Mouse (Mus musculus): ENCODE measurements around the gene Slc15a3.

The Slc15a3 gene

DNA sequence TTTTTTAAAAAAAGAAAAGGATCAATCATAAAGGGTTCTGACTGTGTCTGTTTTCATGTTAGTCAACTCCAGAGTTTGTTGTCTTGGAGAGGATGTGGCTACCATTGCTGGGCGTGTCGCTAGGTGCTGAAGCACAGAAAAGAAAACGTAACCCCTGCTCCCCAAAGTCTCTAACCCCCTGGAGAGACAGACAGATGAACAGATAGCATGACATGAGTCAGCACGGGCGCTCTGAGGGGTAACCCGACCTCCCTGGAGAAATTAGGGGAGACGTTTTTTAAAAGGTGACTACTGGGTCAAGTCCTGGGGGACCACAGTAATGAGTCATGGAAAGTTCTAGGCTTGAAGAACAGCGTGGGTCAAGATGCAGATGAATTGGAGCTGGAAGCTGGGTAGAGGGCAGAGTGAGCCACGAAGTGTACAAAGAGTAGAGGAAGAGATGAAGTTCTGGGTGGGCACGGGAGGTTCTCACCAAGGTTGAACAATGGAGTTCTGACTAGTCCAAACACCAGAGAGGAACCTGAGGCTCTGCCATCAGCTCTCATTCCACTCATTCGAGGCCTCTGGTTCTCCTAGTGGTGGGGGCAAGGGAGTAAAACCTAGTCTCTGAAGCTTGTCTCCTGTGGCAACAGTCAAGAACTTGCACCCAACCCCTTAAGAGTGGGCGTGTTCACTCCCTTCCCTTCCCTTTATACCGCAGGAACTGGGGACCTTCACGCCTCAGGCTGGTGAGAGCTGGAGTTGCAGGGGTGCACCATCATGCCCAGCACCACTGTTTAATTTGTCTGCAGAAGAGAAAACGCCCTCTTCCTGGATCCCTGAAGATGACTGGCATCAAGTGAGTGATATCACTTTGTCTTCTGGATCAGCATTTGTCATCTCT lies at the start of gene Slc15a3:
TSS of gene Slc15a3 (plus strand) at position 718 of the 883 bp plus-strand sequence.
- DNase-seq (ENCODE audit: low spot score in 2 of 2), result no peak

DNA sequence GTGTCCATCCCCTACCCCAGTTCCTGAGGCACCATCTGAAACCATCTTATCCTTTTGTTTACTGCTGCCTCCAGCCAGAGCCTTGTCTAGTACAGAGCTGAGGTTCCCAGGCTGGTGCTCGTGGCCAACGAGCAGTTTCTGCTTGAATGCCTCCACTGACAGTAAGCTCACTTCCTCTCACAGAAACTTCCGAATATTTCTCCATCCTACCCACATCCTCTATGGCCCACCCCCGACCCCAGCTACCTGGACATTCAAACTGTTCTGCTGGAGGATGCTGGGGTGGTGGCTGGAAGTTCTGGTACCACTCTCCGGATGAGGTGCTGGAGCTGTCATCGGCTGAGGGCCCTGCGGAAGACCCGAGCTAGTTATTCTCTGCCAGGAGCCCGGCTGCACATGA lies 49.2 kb upstream of the Slc15a3 start:
- no peak for DNase-seq (ENCODE audit: low spot score in 2 of 2)

DNA sequence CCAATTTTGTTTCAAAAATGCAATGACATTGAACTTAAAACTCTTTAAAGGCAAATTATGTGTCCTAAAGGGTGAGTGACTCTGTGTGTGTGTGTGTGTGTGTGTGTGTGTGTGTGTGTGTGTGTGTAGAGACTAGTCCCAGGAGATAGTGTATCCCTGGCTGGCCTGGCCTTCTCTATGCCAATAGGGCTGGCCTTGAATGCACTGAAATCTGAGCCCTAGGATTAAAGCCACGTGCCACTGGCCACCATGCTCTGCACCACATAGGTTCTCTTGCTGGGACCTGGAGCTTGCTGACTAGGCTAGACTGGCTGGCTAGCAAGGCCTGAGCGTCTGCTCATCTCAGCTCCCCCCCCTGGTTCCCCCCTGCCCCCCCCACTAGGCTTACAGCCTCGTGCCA lies 46.5 kb upstream of the Slc15a3 start:
- no peak for DNase-seq (ENCODE audit: low spot score in 2 of 2)

DNA sequence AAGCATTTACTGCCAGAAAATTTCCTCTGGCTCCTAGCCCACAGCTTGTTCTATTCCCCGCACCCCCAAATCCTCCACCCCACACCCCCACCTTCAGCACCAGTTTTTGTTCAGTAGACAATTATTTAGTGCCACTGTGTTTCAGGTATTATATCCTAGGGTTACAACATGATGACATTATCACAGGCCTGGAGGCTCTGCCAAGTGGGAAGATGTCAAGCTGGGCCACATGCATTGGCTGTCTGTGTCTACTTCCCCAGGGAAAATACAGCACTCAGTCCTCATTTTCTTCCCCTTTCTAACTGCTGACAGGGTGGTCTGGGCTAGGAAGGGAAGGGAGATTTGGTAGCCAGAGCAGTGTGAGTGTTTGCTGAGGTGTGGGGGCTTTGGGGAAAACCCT lies 44.6 kb upstream of the Slc15a3 start:
- DNase-seq (ENCODE audit: low spot score in 2 of 2), result no peak

- DNase-seq (ENCODE audit: low spot score in 2 of 2), result no peak
These were observed 41.0 kb upstream of the Slc15a3 start for GRCm38 (mm10) chr19:10798576-10798975.

DNA sequence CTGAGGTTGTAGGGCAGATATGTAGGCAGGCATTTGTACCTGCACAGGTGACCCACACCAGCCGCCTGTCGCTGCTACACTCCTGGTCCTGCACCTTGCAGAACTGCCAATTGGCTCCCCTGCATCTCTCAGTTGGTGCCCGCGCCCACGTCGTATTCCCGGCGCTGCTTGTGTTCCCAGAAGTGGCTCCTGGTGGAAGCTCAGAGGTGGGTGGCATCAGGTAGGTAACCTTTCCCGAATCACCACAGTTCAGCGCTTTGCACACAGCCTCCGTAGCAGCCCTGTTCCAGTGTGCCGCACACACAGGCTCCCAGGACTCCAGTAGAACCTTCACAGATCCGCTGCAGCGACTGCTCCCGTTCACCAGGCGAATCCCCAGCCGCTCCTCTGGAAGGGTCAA lies 40.4 kb upstream of the Slc15a3 start:
- DNase-seq (ENCODE audit: low spot score in 2 of 2), result no peak

GRCm38 (mm10) chr19:10801070-10801469 lies 38.5 kb upstream of the Slc15a3 start:
- no peak for DNase-seq (ENCODE audit: low spot score in 2 of 2)

GRCm38 (mm10) chr19:10801906-10802305 lies 37.6 kb upstream of the Slc15a3 start:
- DNase-seq (ENCODE audit: low spot score in 2 of 2), result no peak

DNA sequence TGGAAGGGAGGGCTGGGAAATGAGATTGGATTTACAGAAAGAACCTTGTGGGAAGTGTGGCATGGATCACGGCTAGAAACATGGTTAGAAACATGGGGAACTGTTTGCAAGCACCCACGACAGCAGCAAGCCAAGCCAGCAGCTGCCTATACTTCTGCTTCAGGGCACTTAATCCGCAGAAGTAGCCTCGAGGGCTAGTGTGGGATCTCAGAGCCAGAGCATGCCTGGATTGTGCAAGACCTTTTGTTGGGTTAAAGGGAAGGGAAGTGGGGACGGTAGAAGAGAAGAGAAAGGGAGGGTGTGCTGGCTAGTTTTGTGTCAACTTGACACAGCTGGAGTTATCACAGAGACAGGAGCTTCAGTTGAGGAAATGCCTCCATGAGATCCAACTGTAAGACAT lies 35.8 kb upstream of the Slc15a3 start:
- DNase-seq (ENCODE audit: low spot score in 2 of 2), result no peak

- DNase-seq (ENCODE audit: low spot score in 2 of 2), result no peak
These were observed 34.5 kb upstream of the Slc15a3 start for GRCm38 (mm10) chr19:10804850-10805660.

- no peak for DNase-seq (ENCODE audit: low spot score in 2 of 2)
These were observed 33.8 kb upstream of the Slc15a3 start for GRCm38 (mm10) chr19:10805661-10806285.

- DNase-seq (ENCODE audit: low spot score in 2 of 2), result no peak
These were observed 30.8 kb upstream of the Slc15a3 start for GRCm38 (mm10) chr19:10808524-10809233.

DNA sequence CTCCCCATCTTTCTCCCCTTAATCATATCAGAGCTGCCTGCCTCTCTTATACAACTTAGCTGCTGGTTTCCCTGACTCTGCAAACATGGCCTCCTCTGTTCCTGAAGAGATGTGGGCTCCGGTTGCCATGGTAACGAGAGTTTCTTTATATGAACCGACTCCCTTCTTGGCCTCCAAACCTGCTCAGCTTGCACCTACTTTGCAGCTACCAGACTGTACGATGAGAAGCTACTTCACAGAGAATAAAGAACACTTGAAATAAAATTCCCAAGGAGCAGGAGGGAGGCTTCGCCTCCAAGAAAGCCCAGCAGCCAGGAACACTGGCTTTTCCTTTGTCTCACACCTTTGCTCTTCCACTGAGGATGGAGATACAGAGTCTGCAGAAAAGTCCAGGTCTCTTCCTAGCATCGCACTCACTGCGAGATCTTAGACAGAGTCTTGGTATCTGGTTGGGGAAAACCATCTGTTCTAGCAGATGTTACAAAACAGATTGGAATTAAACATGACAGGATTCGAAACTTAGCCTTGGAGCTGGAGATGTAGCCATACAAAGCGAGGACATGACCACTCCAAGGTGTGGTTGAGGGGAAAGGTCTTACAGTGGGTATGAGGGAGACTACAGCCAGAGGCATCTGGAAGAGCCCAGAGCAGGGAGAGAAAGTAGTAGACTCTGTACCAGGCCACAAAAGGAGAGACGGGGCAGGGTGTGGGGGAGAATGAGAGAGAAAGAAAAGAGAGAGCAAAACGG lies 29.9 kb upstream of the Slc15a3 start:
- no peak for DNase-seq (ENCODE audit: low spot score in 2 of 2)

DNA sequence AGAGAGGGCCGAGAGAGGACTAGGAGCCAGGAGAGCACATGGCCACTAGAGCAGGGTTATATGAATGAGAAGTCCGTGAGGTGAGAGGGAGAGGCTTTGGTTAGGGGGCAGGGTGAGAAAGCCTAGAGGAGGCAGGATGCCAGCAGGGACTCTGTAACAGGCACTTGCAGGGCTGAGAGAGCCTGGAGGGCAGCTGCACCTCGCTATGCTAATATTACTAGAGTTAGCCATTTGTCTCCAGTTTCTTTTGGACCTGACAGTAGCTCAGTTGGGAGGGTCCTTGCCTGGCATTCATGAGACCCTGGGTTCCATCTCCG lies 29.4 kb upstream of the Slc15a3 start:
- no peak for DNase-seq (ENCODE audit: low spot score in 2 of 2)

DNA sequence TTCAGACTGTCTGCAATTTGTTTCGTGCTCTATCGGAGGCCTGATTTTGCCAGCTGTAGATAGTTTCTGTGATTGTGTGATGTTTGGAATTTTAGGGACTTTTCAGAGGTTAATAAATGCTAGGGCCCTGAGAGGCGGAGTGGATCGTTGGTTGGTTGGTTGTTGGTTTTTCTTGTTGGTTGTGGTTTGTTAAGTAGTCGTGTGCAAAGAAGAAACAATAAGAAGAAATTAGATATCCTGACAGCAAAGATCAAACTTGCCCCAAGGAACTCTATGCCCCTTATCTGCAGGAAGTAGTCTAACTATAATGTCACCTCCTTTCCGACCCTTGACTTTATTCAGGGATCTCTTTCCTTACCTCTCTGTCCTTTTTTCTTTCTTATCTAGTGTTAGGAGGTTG lies 28.1 kb upstream of the Slc15a3 start:
- no peak for DNase-seq (ENCODE audit: low spot score in 2 of 2)

- DNase-seq (ENCODE audit: low spot score in 2 of 2), result no peak
These were observed 26.5 kb upstream of the Slc15a3 start for GRCm38 (mm10) chr19:10813039-10813438.

- no peak for DNase-seq (ENCODE audit: low spot score in 2 of 2)
These were observed 25.6 kb upstream of the Slc15a3 start for GRCm38 (mm10) chr19:10813905-10814304.

DNA sequence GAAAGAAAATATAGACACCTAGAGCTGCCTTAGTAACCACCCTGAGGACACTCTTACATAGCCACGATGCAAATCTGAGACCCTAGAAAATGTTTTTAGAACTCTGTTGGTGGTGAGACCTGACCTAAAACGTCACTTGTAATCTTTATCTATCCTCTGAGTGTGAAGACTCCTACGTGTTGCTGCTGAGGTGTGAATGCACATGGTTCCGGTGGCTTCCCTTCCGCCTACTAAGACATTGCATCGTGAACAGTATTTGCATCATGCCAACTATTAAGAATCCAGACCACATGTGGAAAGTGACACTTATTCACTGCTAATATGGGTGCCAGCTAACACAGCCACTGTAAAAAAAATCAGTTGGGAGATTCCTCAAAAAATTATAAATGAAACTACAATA lies 23.7 kb upstream of the Slc15a3 start:
- no peak for DNase-seq (ENCODE audit: low spot score in 2 of 2)

- no peak for DNase-seq (ENCODE audit: low spot score in 2 of 2)
These were observed 23.1 kb upstream of the Slc15a3 start for GRCm38 (mm10) chr19:10816462-10816861.

- no peak for DNase-seq (ENCODE audit: low spot score in 2 of 2)
These were observed 21.1 kb upstream of the Slc15a3 start for GRCm38 (mm10) chr19:10818217-10818946.

DNA sequence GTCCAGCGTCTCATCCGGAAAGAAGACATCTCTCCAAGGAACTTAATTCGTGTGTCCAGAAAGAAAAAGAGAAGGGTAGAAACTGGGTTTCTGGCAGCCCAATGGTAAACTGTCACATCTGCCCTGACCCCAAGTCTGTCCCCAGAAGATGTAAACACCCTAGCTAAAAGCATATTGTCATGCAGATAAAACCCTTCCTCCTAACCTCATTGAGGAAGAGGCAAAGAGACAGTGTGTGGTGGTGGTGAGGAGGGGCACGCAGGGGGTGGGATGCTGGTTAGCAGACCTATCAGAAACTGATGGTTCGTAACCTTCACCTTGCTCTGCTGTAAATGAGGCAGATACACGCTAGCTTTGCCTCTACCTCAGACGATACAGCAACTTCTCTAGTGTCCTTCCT lies 18.2 kb upstream of the Slc15a3 start:
- DNase-seq (ENCODE audit: low spot score in 2 of 2), result no peak
